Mouse (Mus musculus) heart, postnatal 0 days (tissue): ENCODE measurements around the gene Lpar3. TPM values are rescaled to one million over a fixed set of nuclear protein-coding genes. Genes with fewer than 3 reads are reported as not detected.

Experiments used
- ATAC-seq: fragments of 200-750 bp; cut with Nextera tagmentation; 2 replicates; pipeline ENCODE4 v1.8.0; 2017; ENCODE audit warnings: low read depth, moderate number of reproducible peaks, moderate library complexity; ENCODE audit not compliant: insufficient read depth
- DNase-seq: peaks from one replicate; pipeline ENCODE4 v3.0.0-alpha.2; 2016; ENCODE audit warnings: low spot score
- H3K27ac ChIP-seq: fragments of 300-500 bp; sonication (generic); 2 replicates; pipeline ENCODE4 v1.5.1; 2014; ENCODE audit warnings: low read depth, mild to moderate bottlenecking
- H3K27me3 ChIP-seq: fragments of 300-500 bp; sonication (generic); 2 replicates; pipeline ENCODE4 v1.6.1; 2014; ENCODE audit warnings: low read length, mixed read lengths; ENCODE audit not compliant: control insufficient read depth, insufficient read depth
- H3K36me3 ChIP-seq: fragments of 300-500 bp; sonication (generic); replicated peaks from 2 replicates; pipeline ENCODE4 v1.6.1; 2014; ENCODE audit warnings: low read length, mixed read lengths; ENCODE audit not compliant: control insufficient read depth, insufficient read depth
- H3K4me1 ChIP-seq: fragments of 300-500 bp; sonication (generic); 2 replicates; pipeline ENCODE4 v1.6.1; 2014; ENCODE audit warnings: antibody characterized with exemption; ENCODE audit not compliant: control insufficient read depth, insufficient read depth
- H3K4me2 ChIP-seq: fragments of 300-500 bp; sonication (generic); 2 replicates; pipeline ENCODE4 v1.6.1; 2014; ENCODE audit warnings: low read depth, mild to moderate bottlenecking, low read length, moderate library complexity
- H3K4me3 ChIP-seq: fragments of 300-500 bp; sonication (generic); 2 replicates; pipeline ENCODE4 v1.5.1; 2014; ENCODE audit warnings: low read depth, low read length
- H3K9ac ChIP-seq: fragments of 300-500 bp; sonication (generic); replicated peaks from 2 replicates; pipeline ENCODE4 v1.6.1; 2014; ENCODE audit warnings: low read depth, low read length, mixed read lengths
- H3K9me3 ChIP-seq: fragments of 300-500 bp; sonication (generic); replicated peaks from 2 replicates; pipeline ENCODE4 v1.6.1; 2016; ENCODE audit warnings: low read length; ENCODE audit not compliant: control insufficient read depth
- CTCF ChIP-seq: IDR thresholded peaks from 2 replicates; pipeline ENCODE4 v1.5.1; 2016; ENCODE audit warnings: antibody characterized with exemption, control low read depth, low read depth
- EP300 ChIP-seq: IDR thresholded peaks from 2 replicates; pipeline ENCODE4 v1.6.1; 2016; ENCODE audit warnings: antibody characterized with exemption, low read depth
- WGBS: fragments of 180-500 bp; shearing (Covaris S2); extraction: QIAGEN DNeasy Blood & Tissue Kit; methylation state at CpG from one replicate; pipeline ENCODE4 v1.1.7; 2014; 5-methylcytosine and 5-hydroxymethylcytosine counted together
- polyA plus RNA-seq: library from polyadenylated mRNA; unstranded; fragments of >200 nt; fragmentation: Nextera tagmentation; extraction: Ambion mirVana; gene quantifications from 2 replicates; pipeline ENCODE4 v1.2.1, GENCODE M21; 2015
- total RNA-seq: library from RNA; depleted of rRNA; stranded (reverse); fragments of >200 nt; gene quantifications from 2 replicates; pipeline ENCODE4 v1.2.3, GENCODE M21; 2014; ENCODE audit warnings: low replicate concordance

Gene Lpar3
- total and polyA plus RNA-seq, 2 experiments from 2014 or later = 34.4 to 38.9 TPM

DNA sequence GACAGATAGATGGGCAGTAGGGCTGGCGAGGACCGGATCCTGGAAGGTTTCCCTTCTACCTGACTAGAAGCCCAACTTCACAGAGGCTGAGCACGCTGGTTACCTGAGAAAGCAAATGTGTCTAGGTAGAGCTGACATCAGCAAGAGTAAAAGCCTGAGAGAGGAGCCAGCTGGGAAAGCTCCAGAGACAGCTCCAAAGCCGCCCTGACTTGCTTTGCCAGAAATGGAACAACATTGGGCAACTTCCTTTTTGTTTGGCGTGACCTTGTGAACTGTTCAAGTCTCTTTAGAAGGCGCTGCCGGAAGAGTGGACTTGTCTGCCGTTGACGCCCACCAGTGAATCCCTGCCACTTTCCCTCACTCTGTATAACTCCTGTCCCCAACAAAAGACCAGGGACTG is 39.4 kb downstream of the Lpar3 start:
- no peak overlapping the region for H3K27ac ChIP-seq
- H3K36me3 ChIP-seq = no peaks in the 10 kb centered on the region
- no peak overlapping the region for H3K9ac ChIP-seq
- DNase-seq (no peak), ATAC-seq (no peak)
- no peak for TF ChIP-seq CTCF
- H3K4me1 ChIP-seq = peaks cover 13% of the 10 kb centered on the region
- 70% methylated on average over 9 of the region's 9 CpGs for WGBS
- H3K27me3 ChIP-seq = no peaks in the 10 kb centered on the region
- no peak overlapping the region for H3K4me3 ChIP-seq
- H3K9me3 ChIP-seq = no peaks in the 10 kb centered on the region
- H3K4me2 ChIP-seq = no peak overlapping the region

DNA sequence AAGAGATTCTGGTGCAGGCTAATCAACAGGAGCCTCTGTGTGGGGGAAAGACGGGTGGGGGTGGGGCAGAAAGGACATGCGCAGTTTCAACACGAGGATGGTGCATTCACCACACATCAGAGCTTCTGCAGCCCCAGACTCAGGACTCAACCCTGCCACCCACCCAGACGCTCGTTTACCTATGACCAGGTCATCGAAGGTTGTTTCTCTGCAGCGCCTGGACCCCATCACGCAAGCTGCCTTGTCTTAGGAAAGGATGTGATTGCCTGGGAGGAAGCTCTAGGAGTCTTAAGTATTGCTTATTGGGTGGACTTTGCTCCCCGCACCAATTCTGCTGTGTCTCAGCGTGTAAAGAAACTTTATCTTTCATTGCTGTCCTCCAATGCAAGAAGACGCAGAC is 40.1 kb downstream of the Lpar3 start:
- H3K4me2 ChIP-seq = no peak overlapping the region
- H3K27ac ChIP-seq = no peak overlapping the region
- no peak overlapping the region for H3K4me3 ChIP-seq
- TF ChIP-seq EP300 (no peak), CTCF (no peak)
- 0 out of 2 replicates have a peak, but pooled peaks cover 3% of the 10 kb centered on the region for H3K36me3 ChIP-seq
- no peaks in the 10 kb centered on the region for H3K9me3 ChIP-seq
- H3K27me3 ChIP-seq = no peaks in the 10 kb centered on the region
- H3K4me1 ChIP-seq = peaks cover 13% of the 10 kb centered on the region
- no peak overlapping the region for H3K9ac ChIP-seq
- no peak for DNase-seq
- no peak for ATAC-seq
- WGBS = 68% methylated on average over 11 of the region's 11 CpGs

DNA sequence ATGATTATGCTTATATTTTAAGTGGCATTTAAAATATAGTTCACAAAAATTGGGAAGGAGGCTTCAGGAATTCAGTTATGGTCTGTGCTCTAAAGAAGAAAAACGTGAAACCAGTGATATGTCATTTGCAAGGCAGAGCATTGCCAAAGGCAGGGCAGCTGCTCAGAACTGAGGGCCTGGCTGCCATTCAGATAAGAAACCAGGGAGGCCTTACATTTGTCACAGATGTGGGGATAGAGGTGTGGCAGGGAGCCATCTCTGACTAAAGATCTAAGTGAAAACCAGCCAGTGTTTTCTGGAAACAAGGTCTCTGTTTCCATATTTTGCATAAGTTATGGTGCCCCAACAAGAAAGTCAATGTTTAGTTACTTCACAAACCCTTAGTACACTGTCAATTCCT is 41.8 kb downstream of the Lpar3 start:
- Histone ChIP-seq H3K4me1 (peaks cover 13% of the 10 kb centered on the region), H3K27ac (no peak overlapping the region), H3K4me2 (no peak overlapping the region), H3K4me3 (no peak overlapping the region), H3K9ac (no peak overlapping the region), H3K9me3 (no peaks in the 10 kb centered on the region), H3K36me3 (0 out of 2 replicates have a peak, but pooled peaks cover 3% of the 10 kb centered on the region), H3K27me3 (no peaks in the 10 kb centered on the region)
- TF ChIP-seq CTCF = no peak
- no peak for TF ChIP-seq EP300
- WGBS = 11% methylated on average over 1 of the region's 1 CpGs
- DNase-seq = no peak
- no peak for ATAC-seq

DNA sequence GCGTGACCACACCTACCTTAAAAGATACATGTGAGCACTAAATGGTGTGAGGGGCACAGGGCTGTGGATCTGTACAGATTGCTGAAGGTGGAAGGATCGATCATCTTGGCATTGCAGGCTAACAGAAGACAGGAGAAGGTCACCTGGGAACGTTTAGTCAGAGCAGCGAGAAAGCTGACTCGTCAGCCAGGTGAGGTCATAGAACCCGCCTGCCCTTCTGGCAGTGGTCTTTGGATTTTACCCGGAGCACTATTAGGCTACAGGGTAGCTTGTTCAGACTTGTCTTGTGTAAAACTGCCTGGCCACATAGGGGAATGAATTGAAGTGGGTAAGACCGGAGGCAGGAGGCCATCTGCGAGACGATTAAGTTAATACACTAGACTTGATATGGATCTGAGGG is 43.4 kb downstream of the Lpar3 start:
- no peak overlapping the region for H3K4me3 ChIP-seq
- no peaks in the 10 kb centered on the region for H3K9me3 ChIP-seq
- no peak overlapping the region for H3K4me2 ChIP-seq
- 0 out of 2 replicates have a peak, but pooled peaks cover 3% of the 10 kb centered on the region for H3K36me3 ChIP-seq
- H3K27me3 ChIP-seq = no peaks in the 10 kb centered on the region
- DNase-seq (no peak), ATAC-seq (no peak)
- H3K4me1 ChIP-seq = peaks cover 13% of the 10 kb centered on the region
- no peak overlapping the region for H3K9ac ChIP-seq
- TF ChIP-seq EP300 = no peak
- no peak for TF ChIP-seq CTCF
- 75% methylated on average over 10 of the region's 10 CpGs for WGBS
- H3K27ac ChIP-seq = no peak overlapping the region

DNA sequence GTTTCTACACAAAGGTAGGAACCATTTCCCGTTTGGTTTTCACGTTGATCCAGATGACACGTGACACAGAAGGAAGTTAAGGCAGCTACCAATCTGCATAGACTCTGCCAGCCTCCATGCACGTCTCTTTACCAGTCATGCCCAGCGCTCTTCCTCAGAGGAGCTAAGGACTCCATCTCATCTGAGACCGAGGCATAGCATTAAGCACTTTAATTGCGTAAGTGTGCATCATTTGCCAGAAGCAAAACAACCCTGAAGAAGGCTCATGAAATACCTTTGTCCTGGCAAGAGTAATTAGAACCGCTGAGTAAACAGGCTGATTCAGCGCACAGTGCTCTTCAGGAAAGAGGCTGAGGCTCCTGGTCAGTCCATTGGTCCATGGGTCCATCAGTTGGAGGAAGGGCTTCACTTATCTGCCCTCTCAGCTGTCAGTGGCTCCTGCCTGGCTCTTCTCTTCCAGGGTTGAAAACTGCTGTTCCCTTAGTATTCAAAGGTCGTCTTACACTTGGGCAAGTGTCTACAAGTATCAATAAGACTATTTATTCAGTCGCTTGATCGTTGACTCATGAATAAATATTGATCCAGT is 44.9 kb downstream of the Lpar3 start:
- Histone ChIP-seq H3K4me3 (no peak overlapping the region), H3K27me3 (no peaks in the 10 kb centered on the region), H3K4me2 (no peak overlapping the region), H3K4me1 (peaks cover 13% of the 10 kb centered on the region), H3K9ac (no peak overlapping the region), H3K36me3 (0 out of 2 replicates have a peak, but pooled peaks cover 3% of the 10 kb centered on the region), H3K27ac (no peak overlapping the region), H3K9me3 (no peaks in the 10 kb centered on the region)
- no peak for TF ChIP-seq CTCF
- TF ChIP-seq EP300 = no peak
- WGBS = 72% methylated on average over 12 of the region's 12 CpGs
- ATAC-seq = no peak
- DNase-seq = no peak
